Mouse (Mus musculus) lung, adult 18-20 months (tissue): Measurements from ENCODE around the gene Hist1h4b.
"Not testable (repeated sequence)": the region's sequence is repeated elsewhere in the genome, so short reads cannot be mapped to it uniquely, and the experiment has no call there.

Source experiments
- DNase-seq, 2 experiments: peaks; one replicate each; pipeline ENCODE4 v3.0.0; 2022; ENCODE audit warnings: mixed read lengths in 2 of 2

Gene Hist1h4b

GRCm38 (mm10) chr13:23740256-23740840, 16.5 kb upstream of the Hist1h4b start:
- no peak for DNase-seq

GRCm38 (mm10) chr13:23740910-23741309, 15.9 kb upstream of the Hist1h4b start:
- DNase-seq: no peak

DNA sequence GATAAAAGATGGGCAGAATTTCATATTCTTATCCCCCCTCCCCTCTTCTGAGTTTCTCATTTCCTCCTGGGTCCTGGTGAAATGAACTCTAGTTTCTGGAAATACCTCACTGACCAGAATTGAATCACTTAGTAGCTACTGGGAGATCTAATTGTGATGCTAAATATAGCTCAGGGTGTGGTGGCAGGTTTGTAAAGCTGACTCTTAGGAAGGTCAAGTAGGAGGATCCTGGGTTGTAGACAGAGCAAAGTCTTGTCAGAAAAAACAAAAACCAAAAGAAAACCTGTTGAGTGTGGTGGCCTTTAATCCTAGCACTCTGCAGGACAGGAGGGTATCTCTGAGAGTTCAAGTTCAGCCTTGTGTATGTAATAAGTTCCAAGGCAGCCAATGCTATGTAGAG, 14.8 kb upstream of the Hist1h4b start:
- no peak for DNase-seq

GRCm38 (mm10) chr13:23743215-23743614, 13.6 kb upstream of the Hist1h4b start:
- DNase-seq: no peak

DNA sequence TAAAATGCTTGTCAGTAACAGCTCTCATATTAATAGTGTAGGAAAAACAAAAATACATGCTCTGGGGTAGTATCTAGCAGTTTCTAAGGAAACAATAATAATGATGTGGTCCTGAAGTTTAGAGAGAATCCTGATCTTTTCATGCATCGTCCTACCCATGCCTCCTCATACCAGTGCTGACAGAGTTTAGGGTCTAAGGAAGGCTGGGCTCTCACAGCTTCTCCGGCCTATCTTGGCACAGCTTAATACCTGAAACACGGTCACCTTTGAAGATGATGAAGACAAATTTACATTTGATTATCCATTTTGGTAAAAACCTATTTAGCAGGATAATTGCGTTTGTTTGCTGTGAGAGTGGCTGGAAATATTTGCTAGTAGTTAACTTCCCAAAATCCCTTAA, 12.8 kb upstream of the Hist1h4b start:
- no peak for DNase-seq

DNA sequence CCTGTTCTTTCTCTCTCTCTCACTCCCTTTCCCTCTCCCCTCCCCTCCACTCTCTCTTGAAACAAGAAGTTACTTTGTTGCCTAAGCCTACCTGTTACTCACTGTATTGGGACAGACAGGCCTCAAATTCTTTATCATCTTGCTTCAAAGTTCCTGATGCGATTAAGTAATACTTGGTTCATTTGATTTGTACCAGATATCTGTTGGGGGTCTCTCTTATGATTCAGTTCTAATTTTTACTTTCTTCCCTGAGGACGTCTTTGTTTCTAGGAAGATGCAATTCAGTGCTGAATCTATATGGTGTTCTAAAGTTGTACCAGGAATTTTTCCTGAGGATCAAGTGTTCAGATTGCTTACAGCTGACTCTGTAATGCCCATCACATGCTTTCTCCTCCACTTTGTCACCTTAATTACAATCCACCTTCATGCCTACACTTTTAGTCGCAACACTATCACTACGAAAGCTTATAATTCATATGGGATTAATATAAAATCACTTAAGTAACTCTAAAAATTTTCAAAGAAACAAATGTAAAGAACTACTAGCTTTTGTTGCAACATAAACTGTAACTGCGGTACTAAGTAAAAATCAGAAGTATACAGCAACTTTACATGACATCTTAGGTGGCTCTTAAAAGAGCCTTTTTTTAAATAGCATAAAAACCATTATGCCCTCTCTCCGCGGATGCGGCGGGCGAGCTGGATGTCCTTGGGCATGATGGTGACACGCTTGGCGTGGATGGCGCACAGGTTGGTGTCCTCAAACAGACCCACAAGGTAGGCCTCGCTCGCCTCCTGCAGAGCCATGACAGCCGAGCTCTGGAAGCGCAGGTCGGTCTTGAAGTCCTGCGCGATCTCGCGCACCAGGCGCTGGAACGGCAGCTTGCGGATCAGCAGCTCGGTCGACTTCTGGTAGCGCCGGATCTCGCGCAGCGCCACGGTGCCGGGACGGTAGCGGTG, 12.1 kb upstream of the Hist1h4b start:
- no peak for DNase-seq

DNA sequence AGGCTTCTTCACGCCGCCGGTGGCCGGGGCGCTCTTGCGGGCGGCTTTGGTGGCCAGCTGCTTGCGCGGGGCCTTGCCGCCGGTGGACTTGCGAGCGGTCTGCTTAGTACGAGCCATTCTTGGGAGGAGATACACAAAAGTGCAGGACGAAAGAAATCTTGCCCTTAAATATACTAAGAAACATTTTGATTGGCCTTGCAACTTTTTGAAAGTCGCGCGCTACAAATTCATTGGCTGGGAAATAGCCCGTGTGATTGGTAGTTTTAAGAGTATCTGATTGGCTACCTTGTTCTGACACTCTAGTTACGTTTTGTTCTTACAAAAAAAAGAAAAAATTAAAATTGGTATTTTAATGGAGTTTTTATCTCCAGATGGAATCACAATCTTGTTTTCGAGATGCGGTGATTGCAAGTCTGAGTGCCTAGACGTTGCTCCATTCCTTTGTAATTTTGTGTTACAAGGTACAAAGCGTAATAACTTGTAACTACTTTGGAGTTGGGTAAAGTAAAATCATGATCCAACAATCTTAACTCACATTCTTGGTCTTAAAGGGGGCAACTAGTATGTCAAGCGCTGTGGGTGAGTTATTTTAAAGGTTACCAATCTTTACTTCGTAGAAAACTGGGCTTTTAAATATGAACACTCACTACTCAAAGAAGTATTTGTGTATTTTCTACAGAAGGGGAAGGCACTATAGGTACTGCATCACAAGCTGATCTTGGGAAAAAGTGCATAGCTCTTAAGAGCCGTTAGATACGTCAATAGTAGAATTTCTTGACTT, 11.2 kb upstream of the Hist1h4b start, which contains the start of gene Hist1h3c:
TSS of gene Hist1h3c (minus strand) at position 222 of the 781 bp plus-strand sequence.
- peak; percentile 79 to 84 for DNase-seq

DNA sequence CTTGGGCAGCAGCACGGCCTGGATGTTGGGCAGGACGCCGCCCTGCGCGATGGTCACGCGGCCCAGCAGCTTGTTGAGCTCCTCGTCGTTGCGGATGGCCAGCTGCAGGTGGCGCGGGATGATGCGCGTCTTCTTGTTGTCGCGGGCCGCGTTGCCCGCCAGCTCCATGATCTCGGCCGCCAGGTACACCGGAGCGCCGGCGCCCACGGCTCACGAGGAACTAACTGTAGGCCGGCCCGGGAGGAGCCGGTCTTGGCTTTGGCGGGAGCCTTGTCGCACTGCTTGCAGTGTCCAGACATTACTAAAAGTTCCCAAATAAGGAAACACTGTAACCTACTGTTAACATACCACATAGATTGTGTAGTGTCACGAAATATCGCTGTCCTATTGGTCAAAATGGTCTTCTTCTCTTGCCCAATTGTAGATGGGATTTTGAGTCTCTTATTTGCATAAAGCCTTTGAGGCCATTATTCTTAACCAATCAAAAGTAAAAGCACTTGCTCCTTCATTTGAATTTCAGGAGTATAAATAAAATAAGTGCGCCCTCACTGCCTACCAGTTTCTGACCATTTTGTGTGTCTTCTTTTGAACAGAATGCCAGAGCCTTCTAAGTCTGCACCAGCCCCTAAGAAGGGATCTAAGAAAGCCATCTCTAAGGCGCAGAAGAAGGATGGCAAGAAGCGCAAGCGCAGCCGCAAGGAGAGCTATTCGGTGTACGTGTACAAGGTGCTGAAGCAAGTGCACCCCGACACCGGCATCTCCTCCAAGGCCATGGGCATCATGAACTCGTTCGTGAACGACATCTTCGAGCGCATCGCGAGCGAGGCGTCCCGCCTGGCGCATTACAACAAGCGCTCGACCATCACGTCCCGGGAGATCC, 10.4 kb upstream of the Hist1h4b start, which contains the start of gene Hist1h2bb:
TSS of gene Hist1h2bb (plus strand) at position 534 of the 880 bp plus-strand sequence.
- peak; percentile 56 to 66 for DNase-seq

DNA sequence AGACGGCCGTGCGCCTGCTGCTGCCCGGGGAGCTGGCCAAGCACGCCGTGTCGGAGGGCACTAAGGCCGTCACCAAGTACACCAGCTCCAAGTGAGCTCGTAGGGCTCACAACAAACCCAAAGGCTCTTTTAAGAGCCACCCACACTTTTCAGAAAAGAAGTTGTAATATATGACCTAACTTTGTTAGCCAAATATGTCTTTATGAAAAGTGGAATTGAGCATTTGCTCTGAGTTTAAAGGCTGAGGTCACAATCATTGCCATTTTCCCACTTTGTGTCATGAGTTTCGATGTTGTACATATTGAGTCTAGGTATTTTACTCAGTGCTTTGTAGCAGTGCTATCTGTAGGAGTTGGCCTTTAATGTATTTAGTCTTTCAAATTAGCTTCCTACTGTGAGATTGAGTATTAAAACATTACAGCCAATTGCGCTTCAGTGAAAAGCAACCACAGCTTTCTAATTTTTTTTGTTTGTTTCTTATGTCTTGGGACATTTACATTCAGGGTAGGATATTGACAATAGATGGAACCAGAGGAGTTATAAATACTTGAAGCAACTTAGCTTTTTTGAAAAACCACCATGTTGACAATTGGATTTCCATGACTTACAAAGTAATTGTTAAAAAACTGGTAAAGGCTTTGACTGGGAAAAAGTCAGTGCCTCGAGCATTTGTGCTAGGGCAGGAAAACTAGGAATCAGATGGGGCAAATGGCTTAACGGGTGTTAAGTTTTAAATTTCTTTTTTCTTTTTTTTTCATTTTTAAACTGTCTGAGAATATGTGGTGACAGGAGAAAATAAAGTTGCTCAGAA, 9.5 kb upstream of the Hist1h4b start:
- DNase-seq: no peak

DNA sequence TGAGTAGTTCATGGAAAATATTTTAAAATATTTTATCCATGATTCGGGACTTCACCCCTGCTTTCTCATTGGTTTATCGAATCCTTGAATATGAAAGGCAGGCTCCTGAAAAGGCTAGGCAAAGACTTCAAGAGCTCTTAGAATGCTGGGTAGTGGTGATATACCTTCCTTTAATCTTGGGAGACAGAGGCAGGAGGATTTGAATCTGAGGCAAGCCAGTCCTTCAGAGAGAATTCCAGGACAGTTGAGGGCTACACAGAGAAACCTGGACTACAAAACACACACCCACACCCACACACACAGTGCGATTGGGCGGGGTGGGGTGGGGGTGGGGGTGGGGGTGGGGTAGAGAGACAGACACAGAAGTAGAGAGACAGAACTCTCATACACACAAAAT, 8.9 kb upstream of the Hist1h4b start:
- DNase-seq: no peak

DNA sequence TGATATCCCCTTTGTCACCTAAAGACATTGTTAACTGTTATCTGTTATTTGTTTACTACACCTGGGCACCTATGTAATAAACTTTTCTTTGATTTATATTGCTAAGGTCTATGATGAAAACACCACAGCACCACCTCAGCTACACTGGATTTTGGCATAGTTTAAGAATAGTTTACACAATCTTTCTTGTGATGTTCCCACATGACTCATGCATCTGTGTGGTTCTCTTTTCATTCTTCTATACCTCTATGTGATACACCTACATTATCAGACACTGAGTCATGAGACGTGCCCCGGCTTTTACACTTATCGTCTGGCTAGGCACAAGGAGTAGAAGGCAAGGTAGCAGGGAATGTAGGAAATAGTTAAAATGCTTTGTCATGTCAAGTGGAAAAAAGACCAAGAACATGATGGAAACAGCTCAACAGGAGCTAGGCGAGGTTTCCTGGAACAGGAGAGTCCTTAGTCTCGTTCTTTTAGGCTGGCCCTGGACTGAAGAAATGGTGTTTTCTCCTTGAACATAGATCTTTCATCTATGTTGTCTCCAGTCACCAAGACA, 7.2 kb upstream of the Hist1h4b start:
- no peak for DNase-seq

DNA sequence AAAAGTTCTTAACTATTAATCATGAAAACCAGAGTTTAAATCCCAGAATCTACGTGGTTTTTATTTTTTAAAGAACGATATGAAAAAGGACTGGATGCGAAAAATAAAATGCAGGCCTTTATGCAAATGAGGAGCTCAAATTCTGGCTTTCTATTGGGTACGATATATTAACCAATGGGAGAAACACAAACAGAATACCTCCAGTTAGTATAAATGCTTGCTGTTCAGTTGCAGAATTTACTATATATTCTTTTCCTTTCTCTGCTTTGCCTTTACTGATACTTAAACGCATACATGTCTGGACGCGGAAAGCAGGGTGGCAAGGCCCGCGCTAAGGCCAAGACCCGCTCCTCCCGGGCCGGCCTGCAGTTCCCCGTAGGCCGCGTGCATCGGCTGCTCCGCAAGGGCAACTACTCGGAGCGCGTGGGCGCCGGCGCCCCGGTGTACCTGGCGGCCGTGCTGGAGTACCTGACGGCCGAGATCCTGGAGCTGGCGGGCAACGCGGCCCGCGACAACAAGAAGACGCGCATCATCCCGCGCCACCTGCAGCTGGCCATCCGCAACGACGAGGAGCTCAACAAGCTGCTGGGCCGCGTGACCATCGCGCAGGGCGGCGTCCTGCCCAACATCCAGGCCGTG, 5.9 kb upstream of the Hist1h4b start, which contains the start of gene Hist1h2ab:
TSS of gene Hist1h2ab (plus strand) at position 288 of the 639 bp plus-strand sequence.
- not testable (repeated sequence) for DNase-seq

DNA sequence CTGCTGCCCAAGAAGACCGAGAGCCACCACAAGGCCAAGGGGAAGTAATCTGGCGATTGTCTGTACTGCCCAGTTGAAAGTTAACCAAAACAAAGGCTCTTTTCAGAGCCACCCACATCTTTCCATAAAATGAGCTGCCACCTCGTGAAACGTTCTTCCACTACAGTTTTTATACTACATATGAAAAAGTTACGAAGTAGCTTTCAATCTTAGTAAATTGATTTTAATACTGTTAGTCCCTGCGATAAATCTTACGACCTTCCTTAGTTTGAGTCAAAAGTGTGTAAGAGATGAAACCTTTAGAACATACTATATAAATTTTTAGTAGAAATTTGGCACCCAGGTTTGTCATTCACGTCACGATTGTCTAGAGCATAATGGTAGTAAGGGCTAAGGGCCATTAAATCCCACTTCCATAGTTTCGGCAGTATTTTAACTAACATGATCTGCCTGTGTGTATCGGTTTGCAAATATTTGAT, 5.3 kb upstream of the Hist1h4b start:
- no peak for DNase-seq

DNA sequence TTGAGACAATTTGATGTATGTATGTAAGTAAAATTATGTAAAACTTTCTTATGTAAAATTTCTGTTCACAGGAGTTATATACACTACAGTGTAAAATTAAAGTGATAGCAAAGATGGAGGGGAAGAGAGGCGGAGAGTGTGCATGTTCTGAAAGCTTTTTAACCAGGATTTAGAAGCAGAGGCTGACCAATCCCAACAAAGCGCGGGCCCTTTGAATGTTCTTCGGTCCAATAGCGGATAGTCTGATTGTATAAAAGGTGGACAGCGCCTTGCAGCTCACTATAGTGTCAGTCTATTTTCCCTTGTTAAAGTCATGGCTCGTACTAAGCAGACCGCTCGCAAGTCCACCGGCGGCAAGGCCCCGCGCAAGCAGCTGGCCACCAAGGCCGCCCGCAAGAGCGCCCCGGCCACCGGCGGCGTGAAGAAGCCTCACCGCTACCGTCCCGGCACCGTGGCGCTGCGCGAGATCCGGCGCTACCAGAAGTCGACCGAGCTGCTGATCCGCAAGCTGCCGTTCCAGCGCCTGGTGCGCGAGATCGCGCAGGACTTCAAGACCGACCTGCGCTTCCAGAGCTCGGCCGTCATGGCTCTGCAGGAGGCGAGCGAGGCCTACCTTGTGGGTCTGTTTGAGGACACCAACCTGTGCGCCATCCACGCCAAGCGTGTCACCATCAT, 4.6 kb upstream of the Hist1h4b start, which contains the start of gene Hist1h3b:
TSS of gene Hist1h3b (plus strand) at position 201 of the 675 bp plus-strand sequence.
- DNase-seq: peak; percentile 72 to 77

GRCm38 (mm10) chr13:23752742-23753172, 4.1 kb upstream of the Hist1h4b start:
- no peak for DNase-seq

GRCm38 (mm10) chr13:23753314-23754078, 3.3 kb upstream of the Hist1h4b start:
- no peak for DNase-seq

DNA sequence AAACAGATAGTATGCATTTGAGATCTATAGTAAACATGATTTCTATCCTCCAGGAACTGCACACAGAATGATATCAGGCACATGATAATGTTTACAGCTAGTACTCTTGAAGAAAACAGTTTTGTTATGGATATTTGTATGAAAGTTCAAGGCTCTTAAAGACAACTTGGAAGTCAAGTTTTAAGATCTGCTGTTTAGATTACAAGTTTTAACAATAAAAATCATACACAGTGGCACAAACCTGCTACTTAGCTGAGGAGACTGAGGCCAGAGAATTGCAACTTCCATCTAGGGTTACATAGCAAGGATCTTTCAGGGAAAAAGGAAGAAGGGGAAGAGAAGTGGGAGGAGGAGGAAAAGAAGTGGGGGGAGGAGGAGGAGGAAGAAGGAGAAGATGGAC, 1.8 kb upstream of the Hist1h4b start:
- DNase-seq: no peak

DNA sequence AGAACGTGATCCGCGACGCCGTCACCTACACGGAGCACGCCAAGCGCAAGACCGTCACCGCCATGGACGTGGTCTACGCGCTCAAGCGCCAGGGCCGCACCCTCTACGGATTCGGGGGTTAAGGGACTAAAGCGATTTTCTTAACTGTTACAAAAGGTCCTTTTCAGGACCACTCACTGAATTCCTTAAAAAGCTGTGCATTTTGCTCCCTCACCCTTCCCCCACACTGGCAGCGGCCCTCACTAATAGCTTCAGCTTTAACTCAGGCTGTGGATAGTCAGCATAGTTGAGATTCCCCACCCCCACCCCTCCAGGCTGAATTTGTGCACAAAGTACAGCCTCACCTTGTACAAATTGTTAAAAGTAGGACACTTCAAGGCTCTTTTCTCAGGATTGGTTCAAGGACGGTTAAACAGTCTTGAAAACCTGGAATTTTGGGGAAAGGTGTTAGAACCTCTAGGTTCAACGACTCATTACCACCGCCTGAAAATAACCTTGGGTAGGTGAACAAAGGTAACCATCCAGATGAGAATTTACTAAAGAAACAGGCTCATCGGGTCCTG, 479 bp downstream of the Hist1h4b start:
- no peak for DNase-seq
